Mouse (Mus musculus) lung, embryonic 15.5 days (tissue): Measurements from ENCODE around the gene Ifi203. TPM values are rescaled to one million over a fixed set of nuclear protein-coding genes. Genes with fewer than 3 reads are reported as not detected.
"Not testable (repeated sequence)": the region's sequence is repeated elsewhere in the genome, so short reads cannot be mapped to it uniquely, and the experiment has no call there.

Experiments used
- ATAC-seq: fragments of 200-750 bp; cut with Nextera tagmentation; 2 replicates; pipeline ENCODE4 v1.8.0; 2017; ENCODE audit warnings: moderate number of reproducible peaks, borderline replicate concordance; ENCODE audit not compliant: low FRiP score, low TSS enrichment; ENCODE audit errors: extremely low read depth
- H3K27ac ChIP-seq: fragments of 300-500 bp; sonication (generic); 2 replicates; pipeline ENCODE4 v1.5.1; 2015; ENCODE audit warnings: moderate library complexity, mild to moderate bottlenecking, inconsistent platforms
- H3K27me3 ChIP-seq: fragments of 300-500 bp; sonication (generic); 2 replicates; pipeline ENCODE4 v1.6.1; 2015; ENCODE audit warnings: inconsistent platforms
- H3K36me3 ChIP-seq: fragments of 300-500 bp; sonication (generic); 2 replicates; pipeline ENCODE4 v1.6.1; 2015; ENCODE audit warnings: inconsistent platforms
- H3K4me1 ChIP-seq: fragments of 300-500 bp; sonication (generic); 2 replicates; pipeline ENCODE4 v1.6.1; 2015; ENCODE audit warnings: inconsistent platforms
- H3K4me2 ChIP-seq: fragments of 300-500 bp; sonication (generic); 2 replicates; pipeline ENCODE4 v1.6.1; 2015; ENCODE audit warnings: inconsistent platforms, mild to moderate bottlenecking, moderate library complexity
- H3K4me3 ChIP-seq: fragments of 300-500 bp; sonication (generic); 2 replicates; pipeline ENCODE4 v1.5.1; 2015; ENCODE audit warnings: mild to moderate bottlenecking, inconsistent platforms
- H3K9ac ChIP-seq: fragments of 300-500 bp; sonication (generic); 2 replicates; pipeline ENCODE4 v1.6.1; 2015; ENCODE audit warnings: inconsistent platforms
- H3K9me3 ChIP-seq: fragments of 300-500 bp; sonication (generic); 2 replicates; pipeline ENCODE4 v1.6.1; 2016; ENCODE audit warnings: inconsistent platforms
- WGBS: fragments of 180-500 bp; shearing (Covaris S2); methylation state at CpG from one replicate; pipeline ENCODE4 v1.1.7; 2015; 5-methylcytosine and 5-hydroxymethylcytosine counted together
- polyA plus RNA-seq: library from polyadenylated mRNA; unstranded; fragments of >200 nt; fragmentation: Nextera tagmentation; extraction: Ambion mirVana; gene quantifications from 2 replicates; pipeline ENCODE4 v1.2.1, GENCODE M21; 2015

Gene Ifi203
- polyA plus RNA-seq = 1.5 and 1.7 TPM in 2 replicates

DNA sequence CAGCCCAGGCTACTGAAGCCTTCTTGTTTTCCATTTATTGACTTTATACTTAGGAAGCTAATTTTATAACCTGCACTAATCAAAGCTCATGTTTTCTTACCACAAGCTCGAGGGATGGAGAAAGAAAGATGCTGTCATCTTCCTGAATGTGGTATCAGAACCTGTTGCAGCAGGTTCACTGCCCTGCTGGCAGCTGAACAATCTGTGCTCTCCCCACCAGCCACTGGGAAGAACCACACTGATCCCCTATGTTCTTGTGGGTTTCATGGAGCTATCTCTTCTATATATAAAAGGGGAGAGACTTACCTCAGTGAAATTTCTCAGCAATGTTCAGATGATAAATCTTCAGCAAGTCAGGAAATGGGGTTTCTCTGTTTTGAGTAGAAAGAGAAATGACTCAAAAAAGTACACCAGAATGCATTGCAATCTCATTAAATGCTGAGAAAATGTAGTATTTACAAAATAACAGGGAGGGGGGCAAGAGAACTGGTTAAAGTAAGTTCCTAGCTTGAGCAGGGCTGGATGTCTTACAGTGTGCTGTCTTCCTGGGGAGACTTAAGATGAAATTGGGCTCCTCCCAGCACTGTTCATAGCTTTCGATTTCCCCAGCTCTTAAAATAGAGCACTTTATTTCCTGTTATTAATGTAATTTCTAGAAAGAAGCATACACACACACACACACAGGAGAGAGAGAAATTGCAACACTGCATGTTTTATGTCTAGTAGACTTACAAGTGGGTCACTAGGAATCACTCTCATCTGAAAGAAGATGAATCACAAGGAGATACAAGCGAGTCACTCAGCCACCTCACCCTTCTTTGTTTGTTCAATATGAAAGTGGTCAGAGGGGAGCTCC lies at the start of gene Ifi203, which contains the start of gene Mndal:
Ifi203 (minus strand) TSS at position 749 of the 856 bp plus-strand sequence.
Mndal (minus strand) TSS at position 568 of the 856 bp plus-strand sequence.
- H3K27me3 ChIP-seq, ATAC-seq, H3K36me3 ChIP-seq, H3K4me2 ChIP-seq, H3K27ac ChIP-seq, H3K4me3 ChIP-seq, H3K9ac ChIP-seq, H3K4me1 ChIP-seq, H3K9me3 ChIP-seq: not testable (repeated sequence)
- 48% methylated on average over 3 of the region's 3 CpGs for WGBS

DNA sequence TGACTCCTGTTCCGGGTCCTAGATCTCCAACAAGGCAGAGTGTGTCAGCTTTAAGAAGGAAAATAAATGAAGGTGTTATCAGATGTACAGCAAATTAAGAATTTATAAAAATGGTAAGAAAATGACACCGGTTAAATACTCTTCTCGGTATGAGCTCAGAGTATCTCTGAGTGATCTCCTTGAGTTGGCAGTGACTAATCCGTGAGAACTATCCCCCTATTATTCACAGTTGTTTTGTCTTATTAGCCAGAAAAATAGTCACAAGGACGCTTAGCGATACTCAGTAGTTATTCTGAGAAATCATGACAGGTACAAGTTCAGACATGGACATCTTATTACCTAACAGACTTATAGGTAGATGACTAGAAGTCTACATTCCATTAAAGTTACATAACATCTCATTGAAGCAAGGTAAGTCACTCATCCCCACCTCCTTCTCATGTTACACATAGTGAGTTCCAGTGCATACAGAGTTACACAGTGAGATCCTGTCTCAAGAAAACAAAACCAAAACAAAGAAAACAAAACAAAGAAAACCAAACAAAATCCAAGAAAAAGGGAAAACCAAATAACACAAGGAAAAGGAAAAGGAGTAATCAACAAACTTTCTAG lies 40.3 kb upstream of the Ifi203 start, which contains the start of gene Ifi202b:
Ifi202b (minus strand) TSS at position 51 of the 612 bp plus-strand sequence.
- ATAC-seq, H3K4me3 ChIP-seq, H3K9me3 ChIP-seq, H3K4me2 ChIP-seq, H3K4me1 ChIP-seq, H3K27me3 ChIP-seq, H3K36me3 ChIP-seq, H3K27ac ChIP-seq, H3K9ac ChIP-seq: not testable (repeated sequence)
- 67% methylated on average over 6 of the region's 6 CpGs for WGBS

DNA sequence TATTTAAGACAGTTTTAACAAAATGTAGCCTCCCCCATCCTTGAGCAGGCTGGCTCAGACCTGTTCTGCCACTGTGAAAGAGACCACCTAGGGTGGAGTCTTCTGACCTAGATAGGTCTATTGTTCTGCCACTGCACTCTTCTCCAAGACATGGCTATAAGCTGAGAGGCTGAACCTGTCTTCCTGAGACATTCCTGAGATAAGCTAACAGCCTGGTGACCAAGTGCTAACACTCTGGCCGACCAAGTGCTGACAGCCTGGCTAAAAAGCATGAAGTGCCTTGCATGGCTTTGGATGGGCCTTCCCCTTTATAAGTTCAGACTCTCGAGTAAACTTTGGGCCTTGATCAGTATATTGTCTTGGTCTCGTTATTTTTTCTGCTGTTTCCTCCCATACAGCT lies 38.6 kb upstream of the Ifi203 start:
- not testable (repeated sequence) for H3K4me3 ChIP-seq, H3K27ac ChIP-seq, H3K9ac ChIP-seq, H3K4me2 ChIP-seq, H3K36me3 ChIP-seq, ATAC-seq, H3K4me1 ChIP-seq, H3K9me3 ChIP-seq, H3K27me3 ChIP-seq
- 9% methylated on average over 3 of the region's 3 CpGs for WGBS

- H3K36me3 ChIP-seq = no peaks in the 10 kb centered on the region
- H3K4me3 ChIP-seq = no peak overlapping the region
- no peaks in the 10 kb centered on the region for H3K9me3 ChIP-seq
- no peaks in the 10 kb centered on the region for H3K27me3 ChIP-seq
- no peak overlapping the region for H3K4me2 ChIP-seq
- no peak overlapping the region for H3K9ac ChIP-seq
- H3K27ac ChIP-seq = no peak overlapping the region
- ATAC-seq = no peak
- no peaks in the 10 kb centered on the region for H3K4me1 ChIP-seq
Observed at GRCm38 (mm10) chr1:173977622-173978021, 35.1 kb upstream of the Ifi203 start.

GRCm38 (mm10) chr1:173973111-173973510 lies 30.6 kb upstream of the Ifi203 start:
- Histone ChIP-seq H3K4me1 (no peaks in the 10 kb centered on the region), H3K36me3 (no peaks in the 10 kb centered on the region), H3K9ac (no peak overlapping the region), H3K27me3 (no peaks in the 10 kb centered on the region), H3K4me2 (no peak overlapping the region), H3K27ac (no peak overlapping the region), H3K9me3 (no peaks in the 10 kb centered on the region), H3K4me3 (no peak overlapping the region)
- no peak for ATAC-seq

GRCm38 (mm10) chr1:173961491-173961890 lies 19.0 kb upstream of the Ifi203 start:
- H3K27ac ChIP-seq, H3K4me3 ChIP-seq, H3K36me3 ChIP-seq, H3K4me1 ChIP-seq, ATAC-seq, H3K9me3 ChIP-seq, H3K9ac ChIP-seq, H3K4me2 ChIP-seq, H3K27me3 ChIP-seq: not testable (repeated sequence)
- 61% methylated on average over 1 of the region's 1 CpGs for WGBS

DNA sequence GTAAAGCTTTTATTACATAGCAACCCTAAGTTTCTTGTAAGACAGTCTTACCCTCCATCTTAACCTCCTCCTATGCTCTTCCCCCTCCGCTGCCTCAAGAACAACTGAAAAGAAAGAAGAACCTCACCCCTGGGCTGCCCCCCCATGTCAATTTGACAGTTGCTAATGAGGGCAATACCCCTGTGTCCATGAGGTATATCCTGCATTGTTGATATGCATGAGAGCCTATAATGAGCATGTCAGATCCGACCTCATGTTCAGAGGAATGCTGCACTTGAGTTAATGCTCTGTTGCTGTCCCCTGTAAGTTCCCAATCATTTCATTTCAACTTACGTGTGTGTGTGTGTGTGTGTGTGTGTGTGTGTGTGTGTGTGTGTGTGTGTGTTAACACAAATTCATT lies 17.5 kb upstream of the Ifi203 start:
- H3K36me3 ChIP-seq, H3K4me2 ChIP-seq, H3K4me3 ChIP-seq, H3K9ac ChIP-seq, H3K27me3 ChIP-seq, H3K4me1 ChIP-seq, ATAC-seq, H3K27ac ChIP-seq, H3K9me3 ChIP-seq: not testable (repeated sequence)
- WGBS = 66% methylated on average over 3 of the region's 3 CpGs

- 31% methylated on average over 3 of the region's 3 CpGs for WGBS
- not testable (repeated sequence) for H3K36me3 ChIP-seq, H3K4me2 ChIP-seq, H3K27me3 ChIP-seq, H3K4me1 ChIP-seq, H3K9me3 ChIP-seq, H3K4me3 ChIP-seq, H3K27ac ChIP-seq, H3K9ac ChIP-seq, ATAC-seq
Observed at GRCm38 (mm10) chr1:173955839-173956527, 13.5 kb upstream of the Ifi203 start.

DNA sequence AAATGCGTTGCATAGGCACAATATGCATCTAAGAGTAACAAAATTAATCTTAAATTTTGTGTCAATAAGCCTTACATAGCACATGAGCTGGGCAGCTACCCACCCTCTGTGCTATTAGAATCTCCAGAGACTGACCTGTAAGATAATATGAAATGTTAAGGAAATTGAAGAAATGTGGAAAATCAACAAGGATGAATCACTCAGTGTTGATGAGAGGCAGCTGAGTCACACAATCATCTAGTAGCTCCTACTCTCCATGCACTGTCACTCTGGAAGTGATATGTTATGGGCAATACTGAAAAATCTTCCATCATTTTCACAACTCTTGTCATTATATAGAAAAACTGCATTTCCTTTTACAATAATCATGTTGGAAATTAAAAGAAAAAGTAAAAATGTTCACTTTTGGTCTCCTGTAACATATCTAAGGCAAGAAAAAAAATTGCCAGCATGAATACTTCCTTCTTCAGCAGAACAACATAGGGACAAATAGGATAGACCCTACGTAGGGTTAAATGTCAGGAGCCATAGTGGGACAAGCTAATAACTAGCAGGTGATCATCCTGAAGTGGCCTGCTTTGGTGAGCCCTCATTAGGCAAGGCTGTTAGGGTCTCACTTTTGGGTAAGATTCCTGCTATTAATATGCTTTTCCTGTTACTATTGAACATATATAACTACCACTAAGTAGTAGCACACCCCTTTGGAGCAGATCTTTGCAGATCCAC lies 12.8 kb upstream of the Ifi203 start:
- H3K4me1 ChIP-seq = no peaks in the 10 kb centered on the region
- WGBS = 70% methylated on average over 2 of the region's 2 CpGs
- H3K27ac ChIP-seq = no peak overlapping the region
- no peak overlapping the region for H3K9ac ChIP-seq
- no peak overlapping the region for H3K4me2 ChIP-seq
- no peak for ATAC-seq
- no peaks in the 10 kb centered on the region for H3K9me3 ChIP-seq
- no peaks in the 10 kb centered on the region for H3K36me3 ChIP-seq
- H3K27me3 ChIP-seq = no peaks in the 10 kb centered on the region
- H3K4me3 ChIP-seq = no peak overlapping the region

DNA sequence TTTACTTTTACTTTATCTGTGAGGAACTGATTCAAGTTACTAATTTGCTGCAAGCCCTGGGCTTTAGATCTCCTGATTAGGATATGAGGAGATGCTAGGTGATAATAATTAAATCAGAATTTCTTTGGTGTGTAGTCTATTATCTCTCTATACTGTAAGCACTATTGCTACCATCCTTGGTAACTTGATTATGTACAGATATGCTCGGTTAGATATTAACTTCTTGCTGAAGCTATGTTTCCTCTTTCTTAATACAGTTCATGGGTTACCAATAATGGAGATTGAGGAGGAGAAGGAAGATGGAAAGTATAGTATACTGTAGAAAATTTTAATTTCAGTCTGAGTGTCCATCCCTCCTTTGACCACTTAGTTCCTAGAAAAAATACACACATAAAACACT lies 11.1 kb upstream of the Ifi203 start:
- H3K9ac ChIP-seq = no peak overlapping the region
- ATAC-seq = no peak
- H3K27ac ChIP-seq = no peak overlapping the region
- no peak overlapping the region for H3K4me2 ChIP-seq
- no peak overlapping the region for H3K4me3 ChIP-seq
- no peaks in the 10 kb centered on the region for H3K36me3 ChIP-seq
- H3K4me1 ChIP-seq = no peaks in the 10 kb centered on the region
- H3K9me3 ChIP-seq = no peaks in the 10 kb centered on the region
- H3K27me3 ChIP-seq = no peaks in the 10 kb centered on the region
- 78% methylated on average over 1 of the region's 1 CpGs for WGBS

GRCm38 (mm10) chr1:173949044-173949443 lies 6.6 kb upstream of the Ifi203 start:
- H3K4me2 ChIP-seq, H3K9me3 ChIP-seq, H3K27me3 ChIP-seq, H3K9ac ChIP-seq, H3K27ac ChIP-seq, H3K36me3 ChIP-seq, ATAC-seq, H3K4me3 ChIP-seq, H3K4me1 ChIP-seq: not testable (repeated sequence)
- WGBS = 80% methylated on average over 2 of the region's 2 CpGs

DNA sequence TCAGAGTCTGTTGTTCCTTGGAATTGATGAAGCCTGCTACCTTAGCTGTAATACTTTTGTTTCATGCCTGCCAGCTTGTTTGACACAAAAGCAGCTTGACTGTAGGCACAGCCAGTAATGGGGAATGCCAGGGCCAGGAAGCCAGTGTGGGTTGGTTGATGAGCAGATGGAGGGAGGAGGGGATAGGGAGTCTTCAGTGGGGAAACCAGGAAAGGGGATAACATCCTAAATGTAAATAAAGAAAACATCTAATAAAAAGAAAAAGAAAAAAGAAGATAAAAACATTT lies 251 bp upstream of the Ifi203 start:
- H3K4me1 ChIP-seq, H3K27ac ChIP-seq, ATAC-seq, H3K4me2 ChIP-seq, H3K27me3 ChIP-seq, H3K4me3 ChIP-seq, H3K36me3 ChIP-seq, H3K9ac ChIP-seq, H3K9me3 ChIP-seq: not testable (repeated sequence)
